Mouse (Mus musculus) gastrocnemius, postnatal 36 days (tissue): ENCODE measurements around the gene Dnase1. TPM values are rescaled to one million over a fixed set of nuclear protein-coding genes. Genes with fewer than 3 reads are reported as not detected.
"Not testable (repeated sequence)": the region's sequence is repeated elsewhere in the genome, so short reads cannot be mapped to it uniquely, and the experiment has no call there.

Source experiments
- DNase-seq, 2 experiments: peaks; one replicate each; pipeline ENCODE4 v3.0.0; 2022
- intact Hi-C: fragments of 180-260 bp; cut with DNase I; formaldehyde crosslinking; loops from one replicate; pipeline ENCODE4 v1.15.1; 2025
- long read RNA-seq, 2 experiments: library from polyadenylated mRNA; stranded (forward); transcript quantifications; one replicate each; pipeline ENCODE4 v2.0.0; 2021
- total RNA-seq, 2 experiments: library from RNA; stranded (reverse); gene quantifications; 2 replicates each; pipeline ENCODE4 v1.2.3; 2021

Gene Dnase1
- total RNA-seq, result not detected
- long read RNA-seq, experiment 1, result 0 reads
- long read RNA-seq, experiment 2, result 0 reads

GRCm38 (mm10) chr16:4036807-4037206 lies at the start of gene Dnase1:
TSS of gene Dnase1 (plus strand) at chr16:4036942.
- intact Hi-C loops, result no loop called here

GRCm38 (mm10) chr16:3988410-3988809 lies 48.3 kb upstream of the Dnase1 start:
- intact Hi-C loops, result no loop called here
- DNase-seq, result no peak

More at GRCm38 (mm10) chr16:4036807-4037206, at the start of gene Dnase1:
- no peak for DNase-seq

GRCm38 (mm10) chr16:4003489-4004398 lies 33.0 kb upstream of the Dnase1 start, which contains the start of gene Slx4:
TSS of gene Slx4 (minus strand) at chr16:4003770.
- peak; percentile 90 to 92 for DNase-seq
- intact Hi-C loops, result loop anchor here (5.0 kb wide), 1 partner anchor 156 kb away; the partner anchor contains the start of gene Zfp174

GRCm38 (mm10) chr16:4012882-4013570 lies 23.7 kb upstream of the Dnase1 start:
- intact Hi-C loops, result no loop called here
- DNase-seq, result no peak

GRCm38 (mm10) chr16:4014040-4014668 lies 22.6 kb upstream of the Dnase1 start:
- DNase-seq, result no peak
- intact Hi-C loops, result no loop called here

- DNase-seq, intact Hi-C loops: not testable (repeated sequence)
These were observed 20.0 kb upstream of the Dnase1 start for GRCm38 (mm10) chr16:4016786-4017185.

GRCm38 (mm10) chr16:4017466-4017865 lies 19.3 kb upstream of the Dnase1 start:
- DNase-seq, intact Hi-C loops: not testable (repeated sequence)

- DNase-seq, result no peak
- intact Hi-C loops, result no loop called here
These were observed 15.5 kb upstream of the Dnase1 start for GRCm38 (mm10) chr16:4021241-4021640.

- intact Hi-C loops, result no loop called here
- no peak for DNase-seq
These were observed 14.0 kb upstream of the Dnase1 start for GRCm38 (mm10) chr16:4022719-4023118.

- DNase-seq, result no peak
- intact Hi-C loops, result no loop called here
These were observed 10.1 kb upstream of the Dnase1 start for GRCm38 (mm10) chr16:4026672-4027071.

- DNase-seq, result no peak
- intact Hi-C loops, result no loop called here
These were observed 9.5 kb upstream of the Dnase1 start for GRCm38 (mm10) chr16:4027211-4027610.

- no peak for DNase-seq
- intact Hi-C loops, result no loop called here
These were observed 7.3 kb upstream of the Dnase1 start for GRCm38 (mm10) chr16:4029371-4029841.

GRCm38 (mm10) chr16:4030501-4030900 lies 6.2 kb upstream of the Dnase1 start:
- no peak for DNase-seq
- intact Hi-C loops, result no loop called here

GRCm38 (mm10) chr16:4031441-4032274 lies 5.1 kb upstream of the Dnase1 start:
- intact Hi-C loops, result no loop called here
- no peak for DNase-seq

GRCm38 (mm10) chr16:4032341-4032748 lies 4.4 kb upstream of the Dnase1 start:
- intact Hi-C loops, result no loop called here
- no peak for DNase-seq

GRCm38 (mm10) chr16:4033971-4034370 lies 2.8 kb upstream of the Dnase1 start:
- intact Hi-C loops, result no loop called here
- DNase-seq, result no peak

GRCm38 (mm10) chr16:4034476-4034875 lies 2.3 kb upstream of the Dnase1 start:
- intact Hi-C loops, result no loop called here
- no peak for DNase-seq

- intact Hi-C loops, result no loop called here
- DNase-seq, result no peak
These were observed 1.2 kb upstream of the Dnase1 start for GRCm38 (mm10) chr16:4035575-4035974.

GRCm38 (mm10) chr16:4037690-4038089 lies 948 bp downstream of the Dnase1 start:
- intact Hi-C loops, result no loop called here
- no peak for DNase-seq

- DNase-seq, result peak in 1 of 2 experiments; percentile 19
- intact Hi-C loops, result no loop called here
These were observed 3.5 kb downstream of the Dnase1 start for GRCm38 (mm10) chr16:4040206-4040605.
